Mouse (Mus musculus) erythroblast, embryonic 14.5 days (primary cell): ENCODE measurements around the gene Bmp8a.

Experiments used
- GATA1 ChIP-seq: IDR thresholded peaks from 2 replicates; pipeline ENCODE4 v1.6.1; 2012; ENCODE audit warnings: low read length, inconsistent platforms, mixed read lengths
- TAL1 ChIP-seq: IDR thresholded peaks from 3 replicates; pipeline ENCODE4 v1.6.1; 2012; ENCODE audit warnings: low read length, inconsistent platforms, mixed read lengths

GRCm38 (mm10) chr4:123334177-123334576, 8.9 kb downstream of the Bmp8a start:
- TF ChIP-seq GATA1 (no peak), TAL1 (no peak)
